Mouse (Mus musculus) neural tube, embryonic 15.5 days (tissue): Measurements from ENCODE around the gene Abhd16a. TPM values are rescaled to one million over a fixed set of nuclear protein-coding genes. Genes with fewer than 3 reads are reported as not detected.

Source experiments
- ATAC-seq: fragments of 200-750 bp; cut with Nextera tagmentation; 2 replicates; pipeline ENCODE4 v1.8.0; 2017; ENCODE audit warnings: mild to moderate bottlenecking, moderate TSS enrichment, moderate library complexity; ENCODE audit not compliant: low FRiP score
- H3K27ac ChIP-seq: fragments of 300-500 bp; sonication (generic); replicated peaks from 2 replicates; pipeline ENCODE4 v1.5.1; 2015; ENCODE audit warnings: mild to moderate bottlenecking, inconsistent platforms
- H3K27me3 ChIP-seq: fragments of 300-500 bp; sonication (generic); replicated peaks from 2 replicates; pipeline ENCODE4 v1.6.1; 2015; ENCODE audit warnings: inconsistent platforms
- H3K36me3 ChIP-seq: fragments of 300-500 bp; sonication (generic); 2 replicates; pipeline ENCODE4 v1.6.1; 2015; ENCODE audit warnings: inconsistent platforms
- H3K4me1 ChIP-seq: fragments of 300-500 bp; sonication (generic); 2 replicates; pipeline ENCODE4 v1.6.1; 2015; ENCODE audit warnings: inconsistent platforms
- H3K4me2 ChIP-seq: fragments of 300-500 bp; sonication (generic); 2 replicates; pipeline ENCODE4 v1.6.1; 2015; ENCODE audit warnings: inconsistent platforms, mild to moderate bottlenecking, moderate library complexity
- H3K4me3 ChIP-seq: fragments of 300-500 bp; sonication (generic); replicated peaks from 2 replicates; pipeline ENCODE4 v1.5.1; 2015; ENCODE audit warnings: mild to moderate bottlenecking, inconsistent platforms
- H3K9ac ChIP-seq: fragments of 300-500 bp; sonication (generic); replicated peaks from 2 replicates; pipeline ENCODE4 v1.6.1; 2015; ENCODE audit warnings: mild to moderate bottlenecking, inconsistent platforms
- H3K9me3 ChIP-seq: fragments of 300-500 bp; sonication (generic); replicated peaks from 2 replicates; pipeline ENCODE4 v1.6.1; 2016; ENCODE audit warnings: inconsistent platforms
- WGBS: fragments of 180-500 bp; shearing (Covaris S2); methylation state at CpG from one replicate; pipeline ENCODE4 v1.1.7; 2015; ENCODE audit warnings: mixed read lengths; 5-methylcytosine and 5-hydroxymethylcytosine counted together
- polyA plus RNA-seq: library from polyadenylated mRNA; unstranded; fragments of >200 nt; fragmentation: Nextera tagmentation; extraction: Ambion mirVana; gene quantifications from 2 replicates; pipeline ENCODE4 v1.2.1, GENCODE M21; 2015

The Abhd16a gene
- polyA plus RNA-seq, 1 experiment from 2014 or later = 110 TPM

DNA sequence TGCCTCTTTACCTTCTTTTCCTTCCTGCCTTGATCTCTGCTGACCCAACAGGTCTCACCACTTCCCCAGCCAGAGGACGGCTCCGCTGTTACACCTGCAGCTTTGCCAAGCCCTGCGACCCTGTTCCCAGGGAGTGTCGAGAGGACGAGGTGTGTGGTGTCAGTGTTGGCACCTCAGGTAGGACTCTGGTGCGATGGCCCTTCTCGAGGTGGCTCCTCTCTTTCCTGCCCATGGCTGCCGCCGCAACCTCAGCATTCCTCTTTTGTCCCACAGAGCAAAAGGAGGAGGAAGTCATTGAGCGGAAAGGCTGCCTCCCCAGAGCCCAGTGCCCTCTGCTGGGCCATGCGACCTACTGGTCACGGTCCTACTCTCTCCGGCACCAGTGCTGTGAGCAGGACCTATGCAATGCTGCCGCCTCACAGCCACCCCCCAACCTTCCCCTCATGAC, 11.3 kb upstream of the Abhd16a start, which contains the start of gene Ly6g6d:
Ly6g6d (minus strand) TSS at position 280 of the 448 bp plus-strand sequence.
- peak; percentile 52; the same call in 1 of the 2 replicates for ATAC-seq
- peaks cover 15% of the 10 kb centered on the region for H3K4me1 ChIP-seq
- H3K27ac ChIP-seq = no peak within 1 kb of the TSS
- peak within 1 kb of the TSS; percentile 21 for H3K4me3 ChIP-seq
- H3K9ac ChIP-seq = 0 out of 2 replicates have a peak within 1 kb of the TSS, but pooled peaks have one; percentile 14
- no peaks in the 10 kb centered on the region for H3K36me3 ChIP-seq
- WGBS = 8% methylated on average over 14 of the region's 14 CpGs
- peak within 1 kb of the TSS; percentile 49 for H3K4me2 ChIP-seq
- H3K27me3 ChIP-seq = no peaks in the 10 kb centered on the region
- H3K9me3 ChIP-seq = no peaks in the 10 kb centered on the region

DNA sequence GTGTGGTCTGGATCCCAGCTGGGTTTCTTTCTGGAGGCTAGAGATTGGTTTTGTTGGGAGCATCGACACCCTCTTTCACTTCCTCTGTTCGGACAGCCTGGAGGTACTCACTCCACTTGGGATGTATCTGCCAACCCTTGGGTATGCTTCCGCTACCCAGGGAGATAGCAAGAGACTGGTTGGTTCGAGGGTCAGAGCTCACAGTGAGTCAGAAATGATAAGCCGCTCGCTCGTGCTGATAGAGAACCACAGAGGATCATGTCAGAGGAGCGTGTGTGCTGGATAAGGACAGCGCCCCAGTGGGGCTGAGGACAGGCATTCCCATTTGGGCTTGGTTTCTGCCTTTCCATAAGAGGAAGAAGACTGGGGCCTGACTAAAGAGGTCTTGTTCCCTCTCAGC, 9.3 kb upstream of the Abhd16a start:
- no peak overlapping the region for H3K4me2 ChIP-seq
- peaks cover 15% of the 10 kb centered on the region for H3K4me1 ChIP-seq
- no peaks in the 10 kb centered on the region for H3K27me3 ChIP-seq
- no peaks in the 10 kb centered on the region for H3K36me3 ChIP-seq
- 71% methylated on average over 9 of the region's 9 CpGs for WGBS
- ATAC-seq = no peak
- no peaks in the 10 kb centered on the region for H3K9me3 ChIP-seq
- H3K27ac ChIP-seq = no peak overlapping the region
- H3K4me3 ChIP-seq = no peak overlapping the region
- H3K9ac ChIP-seq = no peak overlapping the region

DNA sequence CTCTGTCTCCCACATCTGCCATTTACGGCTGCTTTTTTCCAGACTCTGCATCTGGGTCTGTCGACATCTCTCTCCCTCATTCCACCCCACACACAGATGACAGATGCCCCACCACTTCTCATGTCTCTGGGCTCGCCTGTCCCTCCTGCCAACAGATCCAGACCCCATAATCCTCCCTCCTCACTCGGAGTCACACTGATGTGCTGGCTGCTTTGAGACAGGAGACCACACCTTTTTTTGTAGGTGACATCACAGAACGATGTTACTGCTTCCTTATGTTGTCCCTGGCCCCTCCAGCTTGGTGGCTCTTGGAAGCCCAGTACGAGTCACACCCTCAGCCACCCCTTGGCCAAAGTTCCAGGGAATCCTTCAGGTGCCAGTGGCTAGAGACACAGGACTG, 8.8 kb upstream of the Abhd16a start:
- 64% methylated on average over 6 of the region's 6 CpGs for WGBS
- no peak overlapping the region for H3K4me3 ChIP-seq
- no peaks in the 10 kb centered on the region for H3K27me3 ChIP-seq
- H3K27ac ChIP-seq = no peak overlapping the region
- H3K9ac ChIP-seq = no peak overlapping the region
- H3K9me3 ChIP-seq = no peaks in the 10 kb centered on the region
- peaks cover 15% of the 10 kb centered on the region for H3K4me1 ChIP-seq
- no peak overlapping the region for H3K4me2 ChIP-seq
- H3K36me3 ChIP-seq = no peaks in the 10 kb centered on the region
- no peak for ATAC-seq

DNA sequence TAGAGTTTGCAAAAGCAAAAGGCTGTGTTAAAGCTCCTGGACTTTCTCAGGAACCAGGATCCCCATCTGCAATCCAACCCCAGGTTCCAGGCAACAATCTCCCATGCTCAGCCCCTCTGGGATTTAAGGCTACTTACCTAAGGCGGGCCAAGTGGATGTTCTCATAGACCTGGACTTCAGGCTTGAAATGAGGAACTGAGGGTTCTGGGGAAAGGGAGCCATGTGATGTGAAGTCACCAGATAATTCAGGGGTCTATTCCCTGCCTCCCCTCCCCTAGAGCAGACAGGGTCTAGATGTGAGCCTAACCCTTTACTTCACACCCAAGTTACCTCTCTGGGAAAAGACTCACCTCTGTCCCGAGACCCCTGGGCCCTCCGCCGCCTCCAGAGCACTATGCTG, 8.4 kb upstream of the Abhd16a start:
- H3K36me3 ChIP-seq = no peaks in the 10 kb centered on the region
- WGBS = 78% methylated on average over 4 of the region's 4 CpGs
- ATAC-seq = no peak
- peaks cover 15% of the 10 kb centered on the region for H3K4me1 ChIP-seq
- no peak overlapping the region for H3K4me3 ChIP-seq
- H3K27me3 ChIP-seq = no peaks in the 10 kb centered on the region
- no peak overlapping the region for H3K9ac ChIP-seq
- no peaks in the 10 kb centered on the region for H3K9me3 ChIP-seq
- H3K27ac ChIP-seq = no peak overlapping the region
- no peak overlapping the region for H3K4me2 ChIP-seq

DNA sequence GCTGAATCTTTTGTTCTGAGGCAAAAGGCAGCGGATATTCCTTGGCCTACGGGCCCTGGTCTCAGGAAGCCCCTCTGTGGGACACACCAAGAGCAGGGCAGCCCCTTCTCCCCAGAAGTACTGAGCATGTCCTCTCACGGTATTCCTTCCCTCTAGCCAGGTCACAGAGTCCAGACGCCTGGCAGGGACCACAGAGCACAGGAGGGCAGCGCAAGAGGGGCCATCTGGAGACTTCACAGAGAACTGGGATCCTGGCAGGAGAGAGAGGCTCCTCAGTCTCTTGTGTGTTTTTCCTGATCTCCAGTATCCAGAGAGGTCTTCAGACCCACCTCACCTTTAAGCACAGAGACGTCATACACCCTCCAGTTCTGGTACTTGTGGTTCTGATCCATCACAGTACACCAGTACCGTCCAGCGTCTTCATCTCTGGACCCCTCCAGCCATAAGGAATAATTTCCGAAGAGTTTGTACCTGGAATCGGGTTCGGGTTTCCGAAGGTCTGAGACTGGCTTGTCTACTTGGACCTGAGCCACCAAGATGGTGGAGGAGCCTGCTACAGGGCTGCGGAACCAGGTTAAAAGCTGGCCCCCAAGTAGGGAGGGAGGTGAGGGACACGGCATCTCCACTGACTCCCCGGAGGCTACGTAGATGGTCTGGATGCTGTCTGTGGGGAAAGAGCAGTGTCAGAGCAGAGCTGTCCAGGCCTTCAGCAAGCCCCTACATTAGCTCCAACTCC, 6.1 kb upstream of the Abhd16a start:
- 91% methylated on average over 16 of the region's 16 CpGs for WGBS
- no peak for ATAC-seq
- no peaks in the 10 kb centered on the region for H3K36me3 ChIP-seq
- H3K4me3 ChIP-seq = no peak overlapping the region
- H3K4me1 ChIP-seq = peaks cover 3% of the 10 kb centered on the region; the same call in 1 of the 2 replicates
- no peak overlapping the region for H3K4me2 ChIP-seq
- no peak overlapping the region for H3K27ac ChIP-seq
- H3K9me3 ChIP-seq = no peaks in the 10 kb centered on the region
- H3K27me3 ChIP-seq = no peaks in the 10 kb centered on the region
- no peak overlapping the region for H3K9ac ChIP-seq

DNA sequence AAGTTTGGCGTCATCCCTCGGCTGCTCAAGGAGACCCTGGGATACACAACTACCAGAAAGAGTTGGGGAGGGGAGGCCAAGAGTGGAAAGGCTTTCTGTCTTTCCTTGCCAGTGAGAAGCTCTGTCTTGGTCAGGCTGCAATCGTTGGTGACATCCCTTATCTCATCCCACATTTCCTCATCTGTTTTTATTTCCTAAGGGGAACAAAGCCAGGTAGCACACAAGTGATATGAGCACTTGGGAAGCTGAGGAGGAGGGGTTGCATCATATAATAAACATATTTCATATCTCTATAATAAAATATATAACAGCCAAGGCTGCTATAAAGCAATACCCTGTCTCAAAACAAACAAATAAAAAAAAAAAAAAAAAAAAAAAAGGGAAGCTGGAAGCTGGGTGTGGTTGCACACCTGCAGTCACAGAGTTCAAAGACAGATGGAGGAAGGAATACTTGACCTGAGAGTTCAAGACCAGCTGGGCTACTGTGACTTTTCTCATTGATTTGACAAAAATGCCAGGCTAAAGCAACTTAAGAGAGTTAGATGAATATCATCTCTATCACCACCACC, 5.0 kb upstream of the Abhd16a start:
- no peak overlapping the region for H3K9ac ChIP-seq
- no peaks in the 10 kb centered on the region for H3K36me3 ChIP-seq
- no peak overlapping the region for H3K27ac ChIP-seq
- no peak overlapping the region for H3K4me3 ChIP-seq
- WGBS = 85% methylated on average over 3 of the region's 3 CpGs
- H3K4me2 ChIP-seq = no peak overlapping the region
- H3K27me3 ChIP-seq = no peaks in the 10 kb centered on the region
- no peaks in the 10 kb centered on the region for H3K9me3 ChIP-seq
- no peaks in the 10 kb centered on the region for H3K4me1 ChIP-seq
- ATAC-seq = no peak

DNA sequence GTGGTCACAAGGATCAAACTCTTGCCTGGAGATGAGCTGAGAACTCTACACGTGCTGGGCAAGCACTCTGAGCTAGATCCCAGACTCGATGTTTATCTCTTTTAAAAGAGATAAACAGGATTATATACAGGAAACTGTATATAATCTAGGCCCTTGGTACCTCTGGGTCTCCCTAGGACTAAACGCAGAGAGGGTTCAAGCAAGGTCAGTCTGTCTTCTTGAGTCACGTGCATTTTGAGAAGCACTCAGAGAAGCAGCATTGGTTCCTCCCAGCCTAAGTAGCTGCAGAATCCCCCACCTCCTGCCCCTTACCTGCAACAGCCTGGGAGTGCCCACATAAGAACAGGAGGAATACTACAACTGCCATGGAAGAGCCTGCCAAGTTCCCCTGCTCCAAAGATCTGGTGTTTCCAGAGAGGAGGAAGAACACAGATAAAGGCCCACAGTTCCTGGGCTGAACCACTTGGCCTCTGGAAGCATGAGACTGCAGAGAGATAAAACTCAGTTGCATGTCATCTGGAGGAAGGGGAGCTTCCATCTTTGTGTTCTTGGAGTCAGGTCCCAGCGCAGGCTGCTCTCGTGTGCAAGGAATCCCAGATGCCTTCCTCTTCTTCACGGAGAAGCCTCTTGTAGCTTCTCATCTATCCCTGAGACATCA, 3.7 kb upstream of the Abhd16a start, which contains the start of gene Ly6g6f:
Ly6g6f (minus strand) TSS at position 403 of the 658 bp plus-strand sequence.
- no peaks in the 10 kb centered on the region for H3K27me3 ChIP-seq
- H3K9ac ChIP-seq = no peak within 1 kb of the TSS
- no peak within 1 kb of the TSS for H3K4me3 ChIP-seq
- ATAC-seq = no peak
- peaks cover 8% of the 10 kb centered on the region for H3K4me1 ChIP-seq
- no peak within 1 kb of the TSS for H3K4me2 ChIP-seq
- whole genome bisulfite sequencing = 83% methylated on average over 7 of the region's 7 CpGs
- H3K9me3 ChIP-seq = no peaks in the 10 kb centered on the region
- no peak within 1 kb of the TSS for H3K27ac ChIP-seq
- no peaks in the 10 kb centered on the region for H3K36me3 ChIP-seq

DNA sequence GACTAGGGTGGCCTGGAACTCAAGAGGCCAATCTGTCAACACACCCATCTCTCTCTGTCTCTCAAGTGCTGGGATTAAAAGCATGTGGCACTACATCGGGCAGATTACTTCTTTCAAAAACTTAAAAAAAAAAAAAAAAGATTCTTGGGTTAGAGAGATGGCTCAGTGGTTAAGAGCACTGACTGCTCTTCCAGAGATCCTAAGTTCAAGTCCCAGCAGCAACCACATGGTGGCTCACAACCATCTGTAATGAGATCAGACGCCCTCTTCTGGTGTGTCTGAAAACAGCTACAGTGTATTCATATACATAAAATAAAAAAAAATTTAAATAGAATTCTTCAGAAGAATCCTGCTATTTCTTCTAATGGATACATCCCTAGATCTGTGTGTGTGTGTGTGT, 912 bp upstream of the Abhd16a start:
- Histone ChIP-seq H3K9ac (no peak overlapping the region), H3K4me3 (no peak overlapping the region), H3K9me3 (no peaks in the 10 kb centered on the region), H3K4me1 (peaks cover 15% of the 10 kb centered on the region), H3K27me3 (no peaks in the 10 kb centered on the region), H3K36me3 (peaks cover 22% of the 10 kb centered on the region), H3K4me2 (no peak overlapping the region), H3K27ac (no peak overlapping the region)
- no peak for ATAC-seq
- WGBS = 56% methylated on average over 2 of the region's 2 CpGs

DNA sequence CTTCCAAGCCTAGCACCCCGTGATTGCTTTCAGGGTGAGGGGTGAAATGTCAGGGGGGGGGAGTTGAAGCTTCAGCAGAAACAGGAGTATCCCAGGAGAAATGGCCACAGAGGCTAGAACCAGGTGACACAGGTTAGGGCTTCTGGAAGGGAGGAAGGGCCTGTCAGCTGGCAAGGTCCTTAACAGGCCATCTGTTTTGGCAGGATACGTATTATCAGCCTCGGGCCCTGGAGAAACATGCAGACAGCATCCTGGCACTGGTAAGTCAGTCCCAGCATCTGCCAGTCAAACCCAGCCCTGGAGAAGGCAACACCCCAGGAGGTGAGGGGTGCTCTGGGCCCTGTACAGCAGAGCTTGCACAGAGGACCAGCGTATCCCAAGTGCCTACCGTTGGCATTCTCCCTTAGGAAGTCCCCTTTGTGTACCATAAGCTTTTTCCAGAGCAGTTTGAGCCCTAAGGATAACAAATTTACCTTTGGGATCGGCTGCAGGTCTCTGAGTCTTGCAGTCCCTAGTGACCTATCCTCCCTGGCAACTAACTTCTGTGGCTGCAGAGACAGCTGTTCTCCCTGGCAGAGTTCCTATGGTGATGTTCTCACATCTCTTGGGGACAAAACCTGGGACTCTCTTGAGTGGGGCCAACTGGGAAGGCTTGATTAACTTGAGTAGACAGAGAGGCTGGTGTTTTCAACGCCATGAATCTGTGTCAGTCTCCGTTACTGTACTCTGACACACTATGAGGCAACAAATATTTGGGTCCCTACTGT, 1.3 kb downstream of the Abhd16a start:
- H3K36me3 ChIP-seq = peaks cover 43% of the 10 kb centered on the region
- peak overlapping the region; percentile 69 for H3K4me3 ChIP-seq
- peaks cover 15% of the 10 kb centered on the region for H3K4me1 ChIP-seq
- ATAC-seq = no peak
- H3K4me2 ChIP-seq = peak overlapping the region; percentile 68
- WGBS = 46% methylated on average over 8 of the region's 8 CpGs
- no peaks in the 10 kb centered on the region for H3K9me3 ChIP-seq
- H3K27ac ChIP-seq = peak overlapping the region; percentile 99
- peak overlapping the region; percentile 95 for H3K9ac ChIP-seq
- H3K27me3 ChIP-seq = no peaks in the 10 kb centered on the region

DNA sequence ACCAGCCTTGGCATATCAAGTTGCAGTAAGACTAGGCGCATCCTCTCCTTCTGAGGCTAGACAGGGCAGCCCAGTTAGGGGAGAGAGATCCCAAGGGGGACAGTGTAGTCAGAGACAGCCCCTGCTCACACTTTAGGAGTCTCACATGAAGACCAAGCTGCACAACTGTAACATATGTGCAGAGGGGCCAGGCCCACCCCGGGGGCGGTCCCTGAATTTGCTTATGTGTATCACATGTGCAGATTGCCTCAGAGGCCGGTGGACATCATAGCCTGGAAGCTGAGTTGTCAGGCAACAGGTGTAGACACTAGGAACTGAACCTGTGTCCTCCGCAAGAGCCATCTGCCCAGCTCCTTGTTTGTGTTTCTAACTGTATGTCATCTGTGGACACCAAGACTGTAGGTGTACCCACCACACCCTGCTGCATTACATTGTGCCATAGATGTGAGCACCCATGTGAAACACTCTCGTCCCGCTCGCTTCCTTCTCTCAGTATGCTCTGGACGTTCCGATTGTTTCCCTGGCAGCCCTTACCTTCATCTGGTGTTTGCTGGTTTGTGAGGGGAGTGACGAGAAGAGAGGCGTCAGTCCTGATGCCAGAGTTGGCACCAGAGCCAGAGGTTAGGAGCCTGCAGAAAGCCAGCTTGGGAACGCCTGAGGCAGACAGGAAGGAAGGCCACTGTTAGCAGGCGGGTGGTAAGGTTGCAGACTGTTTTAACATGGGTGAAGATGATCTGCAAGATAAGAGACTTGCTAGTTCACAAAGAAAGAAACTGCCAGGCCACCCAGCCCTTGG, 3.5 kb downstream of the Abhd16a start:
- H3K9me3 ChIP-seq = no peaks in the 10 kb centered on the region
- no peak overlapping the region for H3K27ac ChIP-seq
- WGBS = 93% methylated on average over 14 of the region's 14 CpGs
- H3K9ac ChIP-seq = no peak overlapping the region
- no peak overlapping the region for H3K4me2 ChIP-seq
- H3K4me3 ChIP-seq = no peak overlapping the region
- peaks cover 62% of the 10 kb centered on the region for H3K36me3 ChIP-seq
- no peaks in the 10 kb centered on the region for H3K27me3 ChIP-seq
- H3K4me1 ChIP-seq = peaks cover 15% of the 10 kb centered on the region
- no peak for ATAC-seq
